Mouse (Mus musculus) erythroblast, embryonic 14.5 days (primary cell): ENCODE results near the gene Tmem198b. TPM values are rescaled to one million over a fixed set of nuclear protein-coding genes. Genes with fewer than 3 reads are reported as not detected.

Experiments used
- H3K27me3 ChIP-seq: 2 replicates; pipeline ENCODE4 v1.6.1; 2012; ENCODE audit warnings: inconsistent platforms; ENCODE audit not compliant: control insufficient read depth
- H3K36me3 ChIP-seq: 2 replicates; pipeline ENCODE4 v1.6.1; 2012; ENCODE audit warnings: mild to moderate bottlenecking, inconsistent platforms; ENCODE audit not compliant: control insufficient read depth
- H3K4me1 ChIP-seq: 2 replicates; pipeline ENCODE4 v1.6.1; 2012; ENCODE audit warnings: inconsistent platforms; ENCODE audit not compliant: control insufficient read depth
- H3K4me3 ChIP-seq: replicated peaks from 2 replicates; pipeline ENCODE3; 2012; ENCODE audit warnings: moderate library complexity, mild to moderate bottlenecking, inconsistent platforms
- H3K9me3 ChIP-seq: 2 replicates; pipeline ENCODE4 v1.6.1; 2012; ENCODE audit warnings: low read length, inconsistent platforms, mixed read lengths; ENCODE audit not compliant: control insufficient read depth
- GATA1 ChIP-seq: IDR thresholded peaks from 2 replicates; pipeline ENCODE4 v1.6.1; 2012; ENCODE audit warnings: low read length, inconsistent platforms, mixed read lengths
- TAL1 ChIP-seq: IDR thresholded peaks from 3 replicates; pipeline ENCODE4 v1.6.1; 2012; ENCODE audit warnings: low read length, inconsistent platforms, mixed read lengths
- polyA plus RNA-seq: library from polyadenylated mRNA; stranded (reverse); fragments of >175 nt; gene quantifications from 2 replicates; pipeline ENCODE4 v1.2.3, GENCODE M21; 2012

Tmem198b gene
- polyA plus RNA-seq, 1 experiment = 0.09 TPM

- TF ChIP-seq TAL1 = no peak
- TF ChIP-seq GATA1 = no peak
These were observed 809 bp downstream of the Tmem198b start for GRCm38 (mm10) chr10:128803361-128803760.

GRCm38 (mm10) chr10:128802956-128803355, 1.2 kb downstream of the Tmem198b start:
- peaks cover 41% of the 10 kb centered on the region for H3K4me1 ChIP-seq
- no peaks in the 10 kb centered on the region for H3K9me3 ChIP-seq
- TF ChIP-seq GATA1 (no peak), TAL1 (no peak)
- H3K36me3 ChIP-seq = peaks cover 25% of the 10 kb centered on the region
- no peak overlapping the region for H3K4me3 ChIP-seq
- H3K27me3 ChIP-seq = peaks cover 24% of the 10 kb centered on the region

More at GRCm38 (mm10) chr10:128803361-128803760, 809 bp downstream of the Tmem198b start:
- H3K4me3 ChIP-seq = no peak overlapping the region
- H3K36me3 ChIP-seq = peaks cover 29% of the 10 kb centered on the region
- H3K9me3 ChIP-seq = no peaks in the 10 kb centered on the region
- H3K27me3 ChIP-seq = peaks cover 24% of the 10 kb centered on the region
- H3K4me1 ChIP-seq = peaks cover 41% of the 10 kb centered on the region

GRCm38 (mm10) chr10:128801981-128802495, 2.1 kb downstream of the Tmem198b start:
- Histone ChIP-seq H3K4me1 (peaks cover 32% of the 10 kb centered on the region), H3K27me3 (peaks cover 24% of the 10 kb centered on the region), H3K36me3 (peaks cover 16% of the 10 kb centered on the region), H3K4me3 (no peak overlapping the region), H3K9me3 (no peaks in the 10 kb centered on the region)
- TF ChIP-seq TAL1 (no peak), GATA1 (no peak)

- H3K27me3 ChIP-seq = peaks cover 20% of the 10 kb centered on the region
These were observed 5.5 kb downstream of the Tmem198b start for GRCm38 (mm10) chr10:128798676-128799075.

GRCm38 (mm10) chr10:128795581-128795980, 8.6 kb downstream of the Tmem198b start:
- Histone ChIP-seq H3K4me1 (peaks cover 2% of the 10 kb centered on the region), H3K4me3 (no peak overlapping the region), H3K27me3 (0 out of 2 replicates have a peak, but pooled peaks cover 2% of the 10 kb centered on the region), H3K36me3 (peaks cover 3% of the 10 kb centered on the region; the same call in 1 of the 2 replicates), H3K9me3 (no peaks in the 10 kb centered on the region)
- TF ChIP-seq GATA1 (no peak), TAL1 (no peak)

More at GRCm38 (mm10) chr10:128798676-128799075, 5.5 kb downstream of the Tmem198b start:
- H3K4me1 ChIP-seq = peaks cover 4% of the 10 kb centered on the region
- H3K4me3 ChIP-seq = no peak overlapping the region
- H3K9me3 ChIP-seq = no peaks in the 10 kb centered on the region
- TF ChIP-seq GATA1 (no peak), TAL1 (no peak)
- H3K36me3 ChIP-seq = peaks cover 5% of the 10 kb centered on the region; the same call in 1 of the 2 replicates

GRCm38 (mm10) chr10:128794391-128794790, 9.8 kb downstream of the Tmem198b start:
- Histone ChIP-seq H3K36me3 (peaks cover 3% of the 10 kb centered on the region; the same call in 1 of the 2 replicates), H3K4me1 (peaks cover 2% of the 10 kb centered on the region), H3K4me3 (no peak overlapping the region), H3K27me3 (0 out of 2 replicates have a peak, but pooled peaks cover 2% of the 10 kb centered on the region), H3K9me3 (no peaks in the 10 kb centered on the region)
- no peak for TF ChIP-seq TAL1
- no peak for TF ChIP-seq GATA1

- peaks cover 2% of the 10 kb centered on the region for H3K4me1 ChIP-seq
- TF ChIP-seq TAL1 (no peak), GATA1 (no peak)
- no peak overlapping the region for H3K4me3 ChIP-seq
- 0 out of 2 replicates have a peak, but pooled peaks cover 2% of the 10 kb centered on the region for H3K27me3 ChIP-seq
- no peaks in the 10 kb centered on the region; the same call in 1 of the 2 replicates for H3K36me3 ChIP-seq
- no peaks in the 10 kb centered on the region for H3K9me3 ChIP-seq
These were observed 10.9 kb downstream of the Tmem198b start for GRCm38 (mm10) chr10:128793258-128793657.

- Histone ChIP-seq H3K4me3 (no peak overlapping the region), H3K36me3 (no peaks in the 10 kb centered on the region; the same call in 1 of the 2 replicates), H3K4me1 (peaks cover 2% of the 10 kb centered on the region)
These were observed 12.1 kb downstream of the Tmem198b start for GRCm38 (mm10) chr10:128792041-128792440.

GRCm38 (mm10) chr10:128790398-128791124, 13.6 kb downstream of the Tmem198b start, which contains the start of gene Mmp19:
Gene Mmp19 (plus strand): TSS chr10:128790910.
- no peak for TF ChIP-seq TAL1
- TF ChIP-seq GATA1 = no peak
- Histone ChIP-seq H3K4me3 (peak within 1 kb of the TSS; percentile 40), H3K36me3 (no peaks in the 10 kb centered on the region; the same call in 1 of the 2 replicates), H3K9me3 (no peaks in the 10 kb centered on the region), H3K27me3 (0 out of 2 replicates have a peak, but pooled peaks cover 2% of the 10 kb centered on the region), H3K4me1 (peaks cover 2% of the 10 kb centered on the region)

More at GRCm38 (mm10) chr10:128792041-128792440, 12.1 kb downstream of the Tmem198b start:
- TF ChIP-seq TAL1 (no peak), GATA1 (no peak)
- Histone ChIP-seq H3K9me3 (no peaks in the 10 kb centered on the region), H3K27me3 (0 out of 2 replicates have a peak, but pooled peaks cover 2% of the 10 kb centered on the region)
